Mouse (Mus musculus) left cerebral cortex, postnatal 36 days (tissue): Measurements from ENCODE around the gene Cyb5r3. TPM values are rescaled to one million over a fixed set of nuclear protein-coding genes. Genes with fewer than 3 reads are reported as not detected.

Source experiments
- DNase-seq, 2 experiments: peaks; one replicate each; pipeline ENCODE4 v3.0.0; 2021 to 2022; ENCODE audit warnings: low spot score in 2 of 2, mixed read lengths in 1 of 2
- intact Hi-C: fragments of 180-260 bp; cut with DNase I; formaldehyde crosslinking; loops from one replicate; pipeline ENCODE4 v1.15.1; 2025
- total RNA-seq, 2 experiments: library from RNA; stranded (reverse); gene quantifications; 2 replicates each; pipeline ENCODE4 v1.2.3; 2021

The Cyb5r3 gene
- total RNA-seq, 2 experiments from 2014 or later = 59.1 to 62.8 TPM

GRCm38 (mm10) chr15:83121709-83122565 is 50.5 kb downstream of the Cyb5r3 start:
- peak; percentile 56 to 61 for DNase-seq
- intact Hi-C loops = loop anchor here (2.0 kb wide), 1 partner anchor 27 kb away; the partner anchor contains the start of gene Poldip3

- intact Hi-C loops = no loop called here
- peak in 1 of 2 experiments; percentile 35 for DNase-seq
Observed at GRCm38 (mm10) chr15:83118360-83118759, 54.0 kb downstream of the Cyb5r3 start.

- no peak for DNase-seq
- intact Hi-C loops = no loop called here
Observed at GRCm38 (mm10) chr15:83115071-83115470, 57.3 kb downstream of the Cyb5r3 start.

DNA sequence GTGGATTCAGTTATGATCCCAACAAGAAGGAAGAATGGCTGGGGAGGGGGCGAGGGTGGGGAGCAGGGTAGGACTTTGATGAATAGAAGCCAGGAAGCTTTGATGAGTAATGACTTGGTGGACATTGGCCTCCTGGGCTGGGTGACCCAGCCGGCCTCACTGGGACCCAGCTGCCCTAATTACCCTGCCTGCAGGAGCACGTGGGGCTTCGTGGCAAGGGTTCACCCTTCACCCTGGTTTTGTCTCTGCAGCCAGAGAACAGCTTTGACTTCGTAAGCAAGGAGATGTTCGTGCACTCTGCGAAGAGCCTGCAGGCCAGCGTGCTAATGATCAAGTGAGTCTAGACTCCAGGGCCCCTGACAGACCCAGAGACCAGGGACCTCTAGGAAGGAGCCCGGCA is 58.3 kb downstream of the Cyb5r3 start:
- DNase-seq = no peak
- intact Hi-C loops = loop anchor here (5.0 kb wide), 1 partner anchor 302 kb away; no protein-coding TSS in a partner anchor

- DNase-seq = peak; percentile 56 to 57
- intact Hi-C loops = loop anchor here (5.0 kb wide), 1 partner anchor 301 kb away; no protein-coding TSS in a partner anchor
Observed at GRCm38 (mm10) chr15:83112898-83113297, 59.5 kb downstream of the Cyb5r3 start.

DNA sequence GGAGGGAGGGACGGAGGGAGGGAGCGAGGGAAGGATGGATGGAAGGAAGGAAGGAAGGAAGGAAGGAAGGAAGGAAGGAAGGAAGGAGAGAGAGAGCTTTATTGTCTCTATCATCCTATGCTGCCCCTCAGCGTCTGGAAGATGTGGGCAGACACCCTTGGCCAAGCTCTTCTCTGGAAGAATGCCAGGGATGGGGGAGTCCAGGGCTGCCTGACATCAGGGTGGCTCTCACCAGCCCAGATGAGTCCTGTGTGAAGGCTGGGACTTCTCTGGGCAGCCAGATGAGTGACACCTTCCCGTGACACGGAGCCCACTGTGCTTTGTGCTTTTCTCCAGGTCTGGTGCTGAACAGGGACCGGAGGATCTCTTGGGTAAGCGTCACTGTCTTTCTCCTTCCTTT is 60.5 kb downstream of the Cyb5r3 start:
- intact Hi-C loops = loop anchor here (5.0 kb wide), 1 partner anchor 300 kb away; no protein-coding TSS in a partner anchor
- no peak for DNase-seq

DNA sequence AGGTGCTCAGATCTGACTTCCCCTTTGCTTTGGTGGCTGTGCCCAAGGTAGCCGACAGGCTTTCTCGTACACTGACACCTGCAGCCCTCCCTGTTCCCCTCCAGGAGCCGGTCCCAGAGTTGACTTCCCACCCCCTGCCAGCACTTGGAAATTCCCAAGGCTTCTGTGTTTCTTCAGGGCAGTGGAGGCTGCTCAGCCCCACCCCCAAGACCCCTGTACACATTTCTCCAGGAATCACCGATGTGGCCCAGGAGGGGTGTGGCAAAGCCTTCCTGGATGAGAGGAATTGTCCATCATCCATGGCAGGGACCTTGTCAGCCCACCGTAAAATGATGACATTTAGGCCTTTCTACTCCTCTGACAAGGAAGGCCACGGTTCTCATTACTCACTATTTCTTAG is 61.1 kb downstream of the Cyb5r3 start:
- intact Hi-C loops = loop anchor here (5.0 kb wide), 1 partner anchor 299 kb away; no protein-coding TSS in a partner anchor
- DNase-seq = no peak

GRCm38 (mm10) chr15:83107814-83108213 is 64.6 kb downstream of the Cyb5r3 start:
- intact Hi-C loops = no loop called here
- no peak for DNase-seq

DNA sequence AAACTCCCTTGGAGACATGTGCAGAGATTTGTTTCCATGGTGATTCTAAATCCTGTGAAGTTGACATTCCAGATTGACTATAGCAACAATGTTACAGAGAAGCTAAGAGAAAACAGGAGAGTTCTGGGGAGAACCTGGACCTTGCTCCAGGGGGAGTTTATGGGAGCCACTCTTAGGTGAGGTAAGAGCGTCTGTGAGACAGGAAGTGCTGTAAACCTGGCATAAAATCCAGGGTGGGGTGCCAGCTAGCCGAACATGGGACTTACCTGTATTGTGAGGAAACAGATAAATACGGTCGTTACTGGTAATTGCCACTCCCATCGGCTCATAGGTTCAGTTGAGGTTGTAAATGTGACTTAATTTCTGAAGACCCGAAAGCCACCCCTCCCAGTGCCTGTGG is 66.0 kb downstream of the Cyb5r3 start:
- intact Hi-C loops = no loop called here
- DNase-seq = no peak

Other genes starting within 250 kb of the Cyb5r3 start
- gene Tcf20, start 184.7 kb downstream of the Cyb5r3 start, total RNA-seq = 100 to 1,000 TPM; 210 to 218 TPM
- gene Nfam1, start 139.3 kb downstream of the Cyb5r3 start, total RNA-seq = 1 to 10 TPM; 2.6 to 3.1 TPM
- 10 to 100 TPM in 1 of 2 experiments, 1 to 10 TPM in 1; 9.3 to 12.3 TPM for gene Serhl, start 83.1 kb downstream of the Cyb5r3 start, total RNA-seq
- 100 to 1,000 TPM; 148 to 158 TPM for gene Rrp7a, start 49.8 kb downstream of the Cyb5r3 start, total RNA-seq
- gene Poldip3, start 23.2 kb downstream of the Cyb5r3 start, total RNA-seq = 10 to 100 TPM; 84.5 to 87.4 TPM
- 1 to 10 TPM; 3.4 to 4.1 TPM for gene A4galt, start 79.2 kb upstream of the Cyb5r3 start, total RNA-seq
- 10 to 100 TPM; 18.9 to 22.3 TPM for gene Arfgap3, start 177.7 kb upstream of the Cyb5r3 start, total RNA-seq